Mouse (Mus musculus) layer of hippocampus, adult 2 months (tissue): ENCODE data around the gene Lgals12. TPM values are rescaled to one million over a fixed set of nuclear protein-coding genes. Genes with fewer than 3 reads are reported as not detected.

ENCODE experiments used
- DNase-seq, 2 experiments: peaks; one replicate each; pipeline ENCODE4 v3.0.0; 2022; ENCODE audit warnings: low spot score in 2 of 2
- H3K27ac ChIP-seq: fragments of 200-600 bp; 2 replicates; pipeline ENCODE4 v1.8.1; 2022
- H3K4me3 ChIP-seq: fragments of 200-600 bp; 2 replicates; pipeline ENCODE4 v1.8.1; 2022; ENCODE audit warnings: mild to moderate bottlenecking
- CTCF ChIP-seq: fragments of 200-600 bp; conservative IDR thresholded peaks from 2 replicates; pipeline ENCODE4 v1.8.1; 2022; ENCODE audit warnings: antibody characterized with exemption, mild to moderate bottlenecking, moderate library complexity
- long read RNA-seq, 2 experiments: library from polyadenylated mRNA; stranded (forward); transcript quantifications; one replicate each; pipeline ENCODE4 v2.0.0; 2021; ENCODE audit warnings: borderline mapping rate in 2 of 2
- total RNA-seq, 2 experiments: library from RNA; stranded (reverse); gene quantifications; 2 replicates each; pipeline ENCODE4 v1.2.3; 2021

Gene Lgals12
- under 1 TPM; 0.13 to 0.17 TPM for total RNA-seq
- long read RNA-seq, experiment 1, result 0 reads
- long read RNA-seq, experiment 2, result 0 reads

DNA sequence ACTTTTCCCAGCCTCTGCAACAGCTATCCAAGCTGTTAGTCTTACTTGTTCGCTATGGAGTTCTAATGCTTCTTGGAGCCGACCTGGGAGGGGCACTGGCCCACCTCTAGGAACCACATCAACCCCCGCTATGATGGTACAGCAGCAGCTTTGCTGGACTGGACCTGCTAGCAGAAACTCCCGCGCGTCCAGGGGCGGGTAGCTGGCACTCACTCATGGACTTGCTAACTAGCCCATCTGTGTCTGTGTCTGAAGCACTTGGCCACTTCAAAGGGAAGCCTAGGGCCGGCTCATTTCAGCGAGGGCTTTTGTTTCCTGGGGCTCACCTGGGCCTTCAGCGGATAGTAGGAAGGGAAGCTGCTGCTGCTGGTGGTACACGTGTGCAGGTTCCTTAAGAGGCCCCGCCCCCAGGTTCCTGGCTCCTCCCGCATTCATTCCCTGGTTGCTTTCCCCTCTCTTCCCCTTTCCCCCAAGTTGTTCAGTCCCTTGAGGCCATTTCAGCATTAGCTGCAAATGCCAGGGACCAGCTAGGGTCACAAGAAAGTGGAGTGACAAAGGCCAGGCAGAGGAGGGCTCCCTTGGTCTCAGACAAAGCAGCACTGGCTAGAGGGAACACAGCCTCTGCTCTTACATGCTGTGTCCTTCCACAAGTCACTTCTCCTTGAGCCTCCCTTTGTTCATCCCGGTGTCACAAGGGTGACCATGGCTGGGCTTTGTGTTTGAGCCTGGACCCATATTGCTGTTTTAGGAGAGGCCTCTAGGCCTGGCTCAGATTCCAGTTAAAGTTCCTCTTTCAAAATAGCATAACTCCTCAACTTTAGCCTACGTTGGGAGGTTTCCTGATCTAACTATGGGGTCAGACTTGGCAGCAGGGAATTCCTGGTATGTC lies at the start of gene Lgals12:
Gene Lgals12, minus strand, starts transcription at position 393 of the 889 bp plus-strand sequence.
- H3K27ac ChIP-seq, result peak within 1 kb of the TSS; percentile 19
- TF ChIP-seq CTCF, result no peak
- DNase-seq, result peak in 1 of 2 experiments; percentile 23
- H3K4me3 ChIP-seq, result peak within 1 kb of the TSS; percentile 46

DNA sequence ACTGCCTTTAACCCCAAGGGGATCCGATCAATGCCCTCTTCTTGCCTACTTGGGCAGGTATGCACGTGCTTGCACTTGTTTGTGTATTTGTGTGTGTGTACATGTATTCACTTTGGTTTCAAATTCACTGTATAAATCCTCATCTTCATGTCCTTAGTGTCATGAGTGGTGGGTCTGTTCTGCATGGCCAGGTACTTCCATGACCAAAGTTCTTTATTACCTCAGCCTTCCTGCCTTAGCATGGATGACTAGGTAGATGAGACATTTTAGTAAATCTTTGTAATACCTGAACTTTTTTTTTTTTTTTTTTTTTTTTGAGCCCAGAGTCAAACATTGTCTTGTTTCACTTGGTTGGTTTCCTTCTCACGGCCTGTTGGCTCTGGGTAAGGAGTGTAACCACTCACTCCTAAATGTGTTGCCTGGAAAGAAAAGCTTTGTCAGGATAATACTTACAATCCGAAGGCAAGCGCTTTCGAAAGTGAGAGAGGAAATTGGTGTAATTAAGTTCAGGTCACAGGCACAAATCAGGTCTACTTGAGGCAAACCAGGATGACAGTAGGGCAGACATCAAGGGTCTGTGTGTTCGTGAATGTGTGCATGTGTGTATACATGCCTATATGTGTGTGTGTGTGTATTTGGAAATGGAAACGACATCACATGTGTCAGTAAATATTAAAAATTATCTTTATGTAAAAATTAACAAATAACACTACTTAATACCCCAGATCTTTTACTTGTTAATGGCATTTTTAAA lies 42.1 kb upstream of the Lgals12 start:
- TF ChIP-seq CTCF, result no peak
- no peak overlapping the region for H3K27ac ChIP-seq
- no peak for DNase-seq
- H3K4me3 ChIP-seq, result no peak overlapping the region

- Histone ChIP-seq H3K4me3 (no peak overlapping the region), H3K27ac (no peak overlapping the region)
- no peak for DNase-seq
- TF ChIP-seq CTCF, result no peak
Measured at GRCm38 (mm10) chr19:7633786-7634185, 26.8 kb upstream of the Lgals12 start.

DNA sequence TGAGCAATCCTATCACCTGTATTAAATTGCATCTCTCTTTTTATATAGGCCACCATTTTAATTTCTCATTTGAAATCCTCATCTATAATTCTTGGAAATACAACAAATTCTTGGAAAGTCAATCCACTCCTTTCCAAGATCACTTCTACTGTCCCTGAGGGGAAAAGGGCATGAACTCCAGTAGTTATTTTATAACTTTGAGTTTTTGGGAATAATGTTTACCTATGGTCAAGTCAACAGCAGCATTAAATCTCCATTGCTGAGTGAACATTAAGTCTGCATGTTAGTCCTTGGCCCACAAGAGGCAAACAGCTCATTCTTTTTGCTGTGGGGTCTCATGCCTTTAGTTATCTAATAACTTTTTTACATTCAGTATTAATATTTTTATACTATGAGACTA lies 26.0 kb upstream of the Lgals12 start:
- Histone ChIP-seq H3K27ac (no peak overlapping the region), H3K4me3 (no peak overlapping the region)
- DNase-seq, result no peak
- TF ChIP-seq CTCF, result no peak

DNA sequence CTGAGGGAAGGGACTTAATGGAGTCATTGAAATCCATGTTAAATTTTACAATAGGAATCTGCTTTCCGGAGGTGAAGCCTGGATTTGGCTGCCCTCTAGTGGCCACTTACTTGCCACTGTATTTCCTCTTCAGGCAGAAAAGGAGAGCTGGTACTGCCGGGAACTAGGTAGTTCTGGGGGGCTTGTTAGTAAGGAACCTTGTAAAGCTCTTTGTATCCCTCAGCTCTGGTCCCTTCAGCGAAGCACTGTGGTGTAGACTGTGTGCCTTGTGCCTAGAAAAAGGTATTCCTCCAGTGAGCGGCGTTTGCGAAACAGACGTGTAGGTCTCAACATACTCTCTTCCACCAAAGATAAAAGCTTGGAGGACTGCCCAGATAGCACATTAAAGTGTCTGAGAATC lies 10.7 kb upstream of the Lgals12 start:
- peak; percentile 82 for TF ChIP-seq CTCF
- H3K4me3 ChIP-seq, result no peak overlapping the region
- H3K27ac ChIP-seq, result no peak overlapping the region
- DNase-seq, result peak; percentile 55 to 72

DNA sequence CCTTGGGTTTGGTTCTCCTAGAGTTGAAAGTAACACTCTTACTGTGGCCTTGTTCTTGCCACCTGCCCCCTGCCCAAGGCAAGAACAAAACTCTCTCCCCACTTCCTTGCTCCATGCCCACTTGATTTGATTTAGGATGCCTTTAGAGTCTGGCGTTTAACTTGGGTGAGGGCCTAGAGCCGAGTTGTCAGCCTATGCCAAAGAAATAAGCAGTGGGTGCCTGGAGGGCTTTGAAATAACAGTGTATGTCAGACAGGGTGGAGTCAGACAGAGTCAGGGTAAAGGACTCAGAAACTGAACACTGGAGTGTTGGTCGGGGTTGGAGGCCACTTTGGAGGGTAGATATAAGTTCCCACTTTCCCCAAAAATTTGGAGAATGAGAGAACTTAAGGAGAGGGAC lies 10.1 kb upstream of the Lgals12 start:
- no peak overlapping the region for H3K4me3 ChIP-seq
- no peak overlapping the region for H3K27ac ChIP-seq
- TF ChIP-seq CTCF, result no peak
- DNase-seq, result no peak

DNA sequence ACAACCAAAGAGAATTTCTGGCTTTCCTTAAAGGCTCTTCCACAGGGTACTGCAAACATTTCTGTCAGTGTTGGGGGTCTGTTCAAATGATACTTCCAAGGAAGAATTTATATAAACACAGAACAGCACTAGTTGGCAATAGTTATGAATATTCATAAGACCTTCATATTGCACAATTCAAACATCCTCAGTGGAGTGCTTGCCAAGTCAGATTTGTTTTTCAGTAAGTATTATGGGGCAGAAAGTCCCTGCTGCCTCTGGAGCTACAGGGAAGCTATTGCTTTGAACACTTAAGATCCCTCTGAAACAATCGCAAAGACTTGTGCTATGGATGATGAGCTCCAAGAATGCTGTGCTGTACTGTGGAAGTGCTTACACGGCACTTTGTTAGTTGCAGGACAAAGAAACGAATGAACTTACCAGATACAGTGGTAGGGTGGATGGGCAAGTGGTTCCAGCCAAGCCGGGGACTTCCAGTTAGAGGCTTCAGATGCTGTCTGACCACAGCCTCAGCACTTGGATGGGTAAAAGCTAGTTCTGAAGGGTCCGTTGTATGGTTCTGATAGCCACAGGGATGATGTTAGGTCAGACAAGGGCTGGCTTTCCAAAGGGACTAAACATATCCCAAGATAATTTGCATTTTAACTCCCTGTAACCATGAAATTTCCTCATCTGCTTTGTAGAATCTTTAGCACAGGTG lies 9.4 kb upstream of the Lgals12 start:
- DNase-seq, result no peak
- no peak for TF ChIP-seq CTCF
- no peak overlapping the region for H3K27ac ChIP-seq
- H3K4me3 ChIP-seq, result no peak overlapping the region

GRCm38 (mm10) chr19:7613151-7613550 lies 6.2 kb upstream of the Lgals12 start:
- no peak for TF ChIP-seq CTCF
- no peak for DNase-seq
- no peak overlapping the region for H3K27ac ChIP-seq
- no peak overlapping the region for H3K4me3 ChIP-seq

DNA sequence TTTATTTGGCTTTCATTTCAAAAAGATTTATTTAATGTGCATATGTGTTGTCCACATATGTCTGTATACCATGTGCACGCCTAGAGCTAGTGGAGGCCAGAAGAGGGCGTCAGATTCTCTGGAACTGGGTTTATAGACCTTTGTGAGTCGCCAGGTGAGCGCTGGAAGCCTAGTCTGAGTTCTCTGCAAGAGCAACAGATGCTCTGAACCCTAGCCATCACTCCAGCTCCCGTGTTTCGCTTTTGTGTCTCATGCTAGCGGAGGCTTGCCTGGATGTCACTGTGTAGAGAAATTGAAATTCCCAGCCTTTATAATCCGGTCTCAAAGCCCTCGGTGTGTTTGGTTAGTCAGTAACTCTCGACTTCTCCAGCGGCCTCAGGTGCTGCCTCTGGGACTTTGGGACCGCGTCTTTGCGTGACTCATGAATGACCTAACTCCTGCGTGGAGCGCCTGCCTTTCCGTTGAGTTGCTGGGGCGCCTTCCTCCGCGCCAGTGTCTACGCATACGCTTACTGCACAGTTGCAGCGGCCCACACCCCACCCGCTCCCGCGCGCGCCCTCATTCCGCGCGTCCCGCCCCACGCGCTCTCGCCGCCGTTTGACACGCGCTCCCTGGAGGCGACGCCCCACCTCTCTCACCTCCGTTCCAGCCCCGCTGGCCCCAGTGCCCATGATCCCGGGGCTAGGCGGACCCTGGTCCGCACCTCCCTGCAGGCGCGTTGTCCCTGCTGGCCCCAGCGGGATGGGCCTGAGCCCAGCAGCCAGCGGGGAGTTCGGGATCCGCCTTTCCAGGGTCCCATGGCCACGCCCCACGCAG lies 5.2 kb upstream of the Lgals12 start, which contains the start of gene Hrasls5:
Gene Hrasls5, plus strand, starts transcription at position 600 of the 816 bp plus-strand sequence.
- peak; percentile 49 to 60 for DNase-seq
- Histone ChIP-seq H3K4me3 (peak within 1 kb of the TSS; percentile 59), H3K27ac (no peak within 1 kb of the TSS)
- TF ChIP-seq CTCF, result peak; percentile 37

DNA sequence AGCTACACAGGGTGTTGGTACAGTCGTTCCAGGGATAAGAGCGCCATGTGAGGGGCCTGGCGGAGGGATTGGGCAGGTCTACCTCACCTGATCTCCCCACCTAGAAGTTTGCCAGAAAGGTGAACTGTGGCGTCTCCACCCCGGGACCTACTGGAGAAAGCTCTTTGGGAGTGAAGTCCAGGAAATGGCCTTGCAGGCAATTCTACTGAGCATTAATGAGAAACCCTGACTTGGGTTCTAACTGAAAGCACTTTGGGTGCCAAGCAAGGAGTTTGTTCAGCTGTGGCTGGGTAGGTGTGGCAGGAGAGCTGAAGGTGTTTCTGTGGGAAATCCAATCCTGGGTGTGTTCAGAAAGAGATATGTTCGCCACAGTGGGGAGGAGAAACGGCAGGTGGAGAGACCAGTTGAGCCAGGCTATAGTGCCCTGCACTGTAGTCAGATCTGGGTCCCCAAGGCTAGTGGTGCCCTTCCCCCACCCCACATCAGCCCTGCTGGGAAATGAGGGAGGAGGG lies 753 bp upstream of the Lgals12 start:
- no peak overlapping the region for H3K4me3 ChIP-seq
- no peak overlapping the region for H3K27ac ChIP-seq
- TF ChIP-seq CTCF, result no peak
- DNase-seq, result no peak

DNA sequence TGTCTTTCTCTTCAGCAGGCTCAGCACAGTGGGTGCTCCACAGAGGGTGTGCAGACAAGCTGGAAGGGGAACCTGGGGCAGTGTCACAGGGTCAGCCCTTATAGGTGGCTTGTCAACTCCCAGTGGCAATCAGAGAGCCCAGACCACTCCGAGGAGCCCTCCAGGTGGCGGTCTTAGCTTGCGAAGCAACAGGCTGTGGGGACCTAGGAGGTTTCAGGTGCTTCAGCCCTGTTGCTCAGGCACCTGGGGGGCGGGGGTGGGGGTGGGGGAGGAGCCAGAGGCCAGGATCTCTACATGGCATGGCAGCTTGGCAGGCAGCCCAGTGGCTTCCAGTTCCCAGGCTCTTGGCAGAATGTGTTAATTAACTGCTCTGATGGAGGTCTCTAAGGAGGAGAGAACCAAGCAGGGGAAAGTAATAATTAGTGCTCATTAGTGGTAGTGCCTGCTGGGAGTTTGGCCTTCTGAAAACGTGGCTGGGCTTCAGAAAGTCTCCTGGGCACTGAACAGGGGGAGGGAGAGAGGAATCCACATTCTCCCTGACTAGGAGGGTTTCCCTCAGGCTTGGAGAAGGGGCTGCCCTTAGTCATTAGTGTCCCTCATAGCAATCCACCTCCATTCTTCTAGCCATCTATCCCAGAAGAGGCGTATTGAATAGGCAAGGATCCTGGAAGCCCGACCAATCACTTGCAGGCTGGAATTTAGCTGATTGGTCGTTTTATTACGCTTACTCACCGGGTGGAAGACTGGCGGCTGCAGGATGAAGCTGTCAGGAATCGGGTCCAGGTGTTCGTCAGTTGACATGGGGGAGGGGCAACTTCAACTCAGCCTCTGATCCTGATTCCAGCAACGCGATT lies 836 bp downstream of the Lgals12 start:
- H3K27ac ChIP-seq, result peak overlapping the region; percentile 32

More for the DNA sequence above, 836 bp downstream of the Lgals12 start:
- peak; percentile 48 to 71 for DNase-seq
- H3K4me3 ChIP-seq, result peak overlapping the region; percentile 46
- no peak for TF ChIP-seq CTCF
